Mouse (Mus musculus): Measurements from ENCODE around the gene Hoxd11. TPM values are rescaled to one million over a fixed set of nuclear protein-coding genes. Genes with fewer than 3 reads are reported as not detected.
A peak's percentile ranks its signal among the peaks of the same experiment; 100 is the strongest.

Gene Hoxd11
- polyA plus RNA-seq, 1 experiment from 2014 or later: 3.6 TPM

- peaks cover 19% of the 10 kb centered on the region for H3K4me1 ChIP-seq (replicated peaks; ENCODE audit: control insufficient read depth, insufficient read depth, low read length)
- DNase-seq (ENCODE audit: low spot score) (peak; percentile 62), ATAC-seq (replicated peaks; ENCODE audit: low FRiP score, low TSS enrichment, low read depth) (no peak)
Measured at GRCm38 (mm10) chr2:74721882-74722281, 42.5 kb downstream of the Hoxd11 start.

GRCm38 (mm10) chr2:74722949-74723348 lies 43.6 kb downstream of the Hoxd11 start:
- no peak for DNase-seq (ENCODE audit: low spot score)
- Histone ChIP-seq H3K27me3 (replicated peaks; ENCODE audit: control insufficient read depth, insufficient read depth, low read length) (peaks cover 86% of the 10 kb centered on the region), H3K9ac (ENCODE audit: low read length) (no peak overlapping the region), H3K4me3 (ENCODE audit: low read depth, low read length) (no peak overlapping the region), H3K27ac (ENCODE audit: low read depth) (no peak overlapping the region), H3K4me2 (ENCODE audit: low read length) (peak overlapping the region; percentile 26; the same call in 1 of the 2 replicates), H3K4me1 (replicated peaks; ENCODE audit: control insufficient read depth, insufficient read depth, low read length) (peaks cover 25% of the 10 kb centered on the region), H3K9me3 (ENCODE audit: control insufficient read depth, low read length) (no peaks in the 10 kb centered on the region), H3K36me3 (ENCODE audit: control insufficient read depth, insufficient read depth, low read length) (no peaks in the 10 kb centered on the region)
- no peak for ATAC-seq (replicated peaks; ENCODE audit: low FRiP score, low TSS enrichment, low read depth)
- WGBS: 47% methylated on average over 8 of the region's 8 CpGs

More at GRCm38 (mm10) chr2:74721882-74722281, 42.5 kb downstream of the Hoxd11 start:
- Histone ChIP-seq H3K27ac (ENCODE audit: low read depth) (no peak overlapping the region), H3K4me3 (ENCODE audit: low read depth, low read length) (0 out of 2 replicates have a peak overlapping the region, but pooled peaks have one; percentile 2), H3K36me3 (ENCODE audit: control insufficient read depth, insufficient read depth, low read length) (no peaks in the 10 kb centered on the region), H3K9ac (ENCODE audit: low read length) (no peak overlapping the region), H3K4me2 (ENCODE audit: low read length) (peak overlapping the region; percentile 26), H3K27me3 (replicated peaks; ENCODE audit: control insufficient read depth, insufficient read depth, low read length) (peaks cover 83% of the 10 kb centered on the region), H3K9me3 (ENCODE audit: control insufficient read depth, low read length) (no peaks in the 10 kb centered on the region)
- WGBS: 16% methylated on average over 6 of the region's 6 CpGs

- H3K4me2 ChIP-seq (ENCODE audit: low read length): no peak overlapping the region
- DNase-seq (ENCODE audit: low spot score) (peak; percentile 71), ATAC-seq (replicated peaks; ENCODE audit: low FRiP score, low TSS enrichment, low read depth) (no peak)
- no peaks in the 10 kb centered on the region for H3K36me3 ChIP-seq (ENCODE audit: control insufficient read depth, insufficient read depth, low read length)
- no peaks in the 10 kb centered on the region for H3K9me3 ChIP-seq (ENCODE audit: control insufficient read depth, low read length)
- H3K27me3 ChIP-seq (replicated peaks; ENCODE audit: control insufficient read depth, insufficient read depth, low read length): peaks cover 95% of the 10 kb centered on the region
- no peak overlapping the region for H3K4me3 ChIP-seq (ENCODE audit: low read depth, low read length)
- H3K9ac ChIP-seq (ENCODE audit: low read length): no peak overlapping the region
- WGBS: 56% methylated on average over 7 of the region's 7 CpGs
- H3K4me1 ChIP-seq (replicated peaks; ENCODE audit: control insufficient read depth, insufficient read depth, low read length): peaks cover 25% of the 10 kb centered on the region
- H3K27ac ChIP-seq (ENCODE audit: low read depth): no peak overlapping the region
Measured at GRCm38 (mm10) chr2:74724244-74725015, 45.1 kb downstream of the Hoxd11 start.

GRCm38 (mm10) chr2:74725171-74725570 lies 45.8 kb downstream of the Hoxd11 start:
- Histone ChIP-seq H3K36me3 (ENCODE audit: control insufficient read depth, insufficient read depth, low read length) (no peaks in the 10 kb centered on the region), H3K27me3 (replicated peaks; ENCODE audit: control insufficient read depth, insufficient read depth, low read length) (peaks cover 95% of the 10 kb centered on the region), H3K4me2 (ENCODE audit: low read length) (0 out of 2 replicates have a peak overlapping the region, but pooled peaks have one; percentile 2), H3K27ac (ENCODE audit: low read depth) (no peak overlapping the region), H3K4me3 (ENCODE audit: low read depth, low read length) (no peak overlapping the region), H3K9me3 (ENCODE audit: control insufficient read depth, low read length) (no peaks in the 10 kb centered on the region), H3K9ac (ENCODE audit: low read length) (no peak overlapping the region), H3K4me1 (replicated peaks; ENCODE audit: control insufficient read depth, insufficient read depth, low read length) (peaks cover 25% of the 10 kb centered on the region)
- DNase-seq (ENCODE audit: low spot score) (no peak), ATAC-seq (replicated peaks; ENCODE audit: low FRiP score, low TSS enrichment, low read depth) (no peak)
- WGBS: 39% methylated on average over 17 of the region's 17 CpGs

- DNase-seq (ENCODE audit: low spot score): peak; percentile 57
- Histone ChIP-seq H3K9me3 (ENCODE audit: control insufficient read depth, low read length) (no peaks in the 10 kb centered on the region), H3K27ac (ENCODE audit: low read depth) (peak within 1 kb of the TSS; percentile 67), H3K4me3 (ENCODE audit: low read depth, low read length) (peak within 1 kb of the TSS; percentile 33), H3K27me3 (replicated peaks; ENCODE audit: control insufficient read depth, insufficient read depth, low read length) (peaks cover 96% of the 10 kb centered on the region), H3K36me3 (ENCODE audit: control insufficient read depth, insufficient read depth, low read length) (no peaks in the 10 kb centered on the region), H3K4me2 (ENCODE audit: low read length) (peak within 1 kb of the TSS; percentile 51), H3K9ac (ENCODE audit: low read length) (peak within 1 kb of the TSS; percentile 41), H3K4me1 (replicated peaks; ENCODE audit: control insufficient read depth, insufficient read depth, low read length) (peaks cover 19% of the 10 kb centered on the region)
- WGBS: 60% methylated on average over 5 of the region's 5 CpGs
- ATAC-seq (replicated peaks; ENCODE audit: low FRiP score, low TSS enrichment, low read depth): no peak
Measured at GRCm38 (mm10) chr2:74726551-74726950, 47.2 kb downstream of the Hoxd11 start, which contains the start of gene Gm28230. Gene Gm28230, plus strand, starts transcription at chr2:74726728.

GRCm38 (mm10) chr2:74726973-74727639 lies 47.7 kb downstream of the Hoxd11 start:
- no peaks in the 10 kb centered on the region for H3K9me3 ChIP-seq (ENCODE audit: control insufficient read depth, low read length)
- H3K4me1 ChIP-seq (replicated peaks; ENCODE audit: control insufficient read depth, insufficient read depth, low read length): peaks cover 19% of the 10 kb centered on the region
- WGBS: 16% methylated on average over 43 of the region's 43 CpGs
- no peak for DNase-seq (ENCODE audit: low spot score)
- no peak for ATAC-seq (replicated peaks; ENCODE audit: low FRiP score, low TSS enrichment, low read depth)
- H3K4me2 ChIP-seq (ENCODE audit: low read length): peak overlapping the region; percentile 51
- peak overlapping the region; percentile 41 for H3K9ac ChIP-seq (ENCODE audit: low read length)
- peaks cover 95% of the 10 kb centered on the region for H3K27me3 ChIP-seq (replicated peaks; ENCODE audit: control insufficient read depth, insufficient read depth, low read length)
- no peaks in the 10 kb centered on the region for H3K36me3 ChIP-seq (ENCODE audit: control insufficient read depth, insufficient read depth, low read length)
- peak overlapping the region; percentile 67 for H3K27ac ChIP-seq (ENCODE audit: low read depth)
- peak overlapping the region; percentile 33 for H3K4me3 ChIP-seq (ENCODE audit: low read depth, low read length)

GRCm38 (mm10) chr2:74727640-74728302 lies 48.4 kb downstream of the Hoxd11 start:
- DNase-seq (ENCODE audit: low spot score) (peak; percentile 65), ATAC-seq (replicated peaks; ENCODE audit: low FRiP score, low TSS enrichment, low read depth) (0 out of 2 replicates have a peak, but pooled peaks have one; percentile 12)
- H3K9ac ChIP-seq (ENCODE audit: low read length): peak overlapping the region; percentile 41
- no peaks in the 10 kb centered on the region for H3K36me3 ChIP-seq (ENCODE audit: control insufficient read depth, insufficient read depth, low read length)
- WGBS: 26% methylated on average over 25 of the region's 25 CpGs
- H3K27ac ChIP-seq (ENCODE audit: low read depth): peak overlapping the region; percentile 67
- peaks cover 19% of the 10 kb centered on the region for H3K4me1 ChIP-seq (replicated peaks; ENCODE audit: control insufficient read depth, insufficient read depth, low read length)
- H3K27me3 ChIP-seq (replicated peaks; ENCODE audit: control insufficient read depth, insufficient read depth, low read length): peaks cover 95% of the 10 kb centered on the region
- H3K9me3 ChIP-seq (ENCODE audit: control insufficient read depth, low read length): no peaks in the 10 kb centered on the region
- peak overlapping the region; percentile 51 for H3K4me2 ChIP-seq (ENCODE audit: low read length)
- peak overlapping the region; percentile 33 for H3K4me3 ChIP-seq (ENCODE audit: low read depth, low read length)

DNA sequence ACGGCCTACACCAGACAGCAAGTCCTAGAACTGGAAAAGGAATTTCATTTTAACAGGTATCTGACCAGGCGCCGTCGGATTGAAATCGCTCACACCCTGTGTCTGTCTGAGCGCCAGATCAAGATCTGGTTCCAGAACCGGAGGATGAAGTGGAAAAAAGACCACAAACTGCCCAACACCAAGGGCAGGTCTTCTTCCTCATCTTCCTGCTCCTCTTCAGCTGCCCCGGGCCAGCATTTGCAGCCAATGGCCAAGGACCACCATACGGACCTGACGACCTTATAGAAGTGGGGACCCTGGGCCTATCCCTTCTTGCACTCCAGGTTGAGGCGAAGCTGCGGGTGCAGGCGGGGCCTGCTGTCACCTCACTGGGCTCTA lies 48.9 kb downstream of the Hoxd11 start:
- WGBS: 62% methylated on average over 13 of the region's 13 CpGs
- peaks cover 18% of the 10 kb centered on the region for H3K4me1 ChIP-seq (replicated peaks; ENCODE audit: control insufficient read depth, insufficient read depth, low read length)
- H3K4me3 ChIP-seq (ENCODE audit: low read depth, low read length): peak overlapping the region; percentile 33
- H3K4me2 ChIP-seq (ENCODE audit: low read length): peak overlapping the region; percentile 51; the same call in 1 of the 2 replicates
- ATAC-seq (replicated peaks; ENCODE audit: low FRiP score, low TSS enrichment, low read depth) (peak; percentile 44), DNase-seq (ENCODE audit: low spot score) (peak; percentile 58)
- H3K9ac ChIP-seq (ENCODE audit: low read length): peak overlapping the region; percentile 41
- peak overlapping the region; percentile 67; the same call in 1 of the 2 replicates for H3K27ac ChIP-seq (ENCODE audit: low read depth)
- H3K9me3 ChIP-seq (ENCODE audit: control insufficient read depth, low read length): no peaks in the 10 kb centered on the region
- H3K36me3 ChIP-seq (ENCODE audit: control insufficient read depth, insufficient read depth, low read length): no peaks in the 10 kb centered on the region
- H3K27me3 ChIP-seq (replicated peaks; ENCODE audit: control insufficient read depth, insufficient read depth, low read length): peaks cover 95% of the 10 kb centered on the region
